Mouse (Mus musculus) left cerebral cortex, postnatal 36 days (tissue): Measurements from ENCODE around the gene Ccdc186. TPM values are rescaled to one million over a fixed set of nuclear protein-coding genes. Genes with fewer than 3 reads are reported as not detected.
A peak's percentile ranks its signal among the peaks of the same experiment; 100 is the strongest.

Source experiments
- DNase-seq, 2 experiments: peaks; one replicate each; pipeline ENCODE4 v3.0.0; 2021 to 2022; ENCODE audit warnings: low spot score in 2 of 2, mixed read lengths in 1 of 2
- intact Hi-C: fragments of 180-260 bp; cut with DNase I; formaldehyde crosslinking; loops from one replicate; pipeline ENCODE4 v1.15.1; 2025
- total RNA-seq, 2 experiments: library from RNA; stranded (reverse); gene quantifications; 2 replicates each; pipeline ENCODE4 v1.2.3; 2021

Gene Ccdc186
- 10 to 100 TPM; 48.3 to 56.6 TPM for total RNA-seq

- peak; percentile 96 to 97 for DNase-seq
- intact Hi-C loops = no loop called here
Observed at GRCm38 (mm10) chr19:56821798-56822447, at the start of gene Ccdc186. Gene Ccdc186, minus strand, starts transcription at chr19:56822190.

GRCm38 (mm10) chr19:56867701-56868100 lies 45.7 kb upstream of the Ccdc186 start:
- DNase-seq = no peak
- intact Hi-C loops = no loop called here

DNA sequence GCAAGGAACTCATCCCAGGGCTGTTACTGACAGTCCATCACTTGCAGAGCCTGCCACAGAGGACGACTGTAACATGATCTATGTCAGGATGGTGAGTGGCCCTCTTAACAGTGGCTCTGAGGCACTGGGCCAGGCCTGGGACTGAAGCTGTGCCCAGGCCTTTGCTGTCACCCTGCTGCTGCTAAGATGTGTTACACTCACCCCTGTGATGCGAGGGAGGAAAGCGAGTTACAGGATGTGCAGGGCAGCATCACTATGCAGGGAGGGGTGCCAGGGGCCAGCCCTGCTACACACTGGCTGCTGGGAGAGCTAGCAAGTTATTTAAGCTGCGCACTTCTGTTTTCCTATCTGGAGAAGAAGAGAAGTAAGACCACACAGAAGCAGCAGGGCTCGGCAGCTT lies 34.5 kb upstream of the Ccdc186 start:
- intact Hi-C loops = no loop called here
- DNase-seq = no peak

DNA sequence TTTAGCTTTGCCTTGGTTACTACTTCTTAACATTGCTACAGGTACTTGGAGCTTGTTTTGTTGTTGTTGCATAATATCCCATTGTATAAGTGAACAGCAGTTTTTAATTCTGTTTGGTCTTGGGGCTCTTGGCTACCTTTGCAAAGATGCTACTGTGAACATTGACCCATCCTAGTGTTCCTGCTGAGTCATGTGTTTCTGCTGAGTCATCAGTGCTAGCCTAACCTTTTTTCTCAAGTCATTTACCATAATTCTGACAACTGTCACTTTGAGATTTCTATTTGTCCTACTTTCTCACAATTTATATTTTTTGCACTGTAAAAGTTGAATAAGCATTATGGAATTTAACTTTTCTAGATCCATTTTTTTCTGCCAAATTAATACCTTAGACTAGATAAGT lies 30.6 kb upstream of the Ccdc186 start:
- intact Hi-C loops = no loop called here
- DNase-seq = no peak

DNA sequence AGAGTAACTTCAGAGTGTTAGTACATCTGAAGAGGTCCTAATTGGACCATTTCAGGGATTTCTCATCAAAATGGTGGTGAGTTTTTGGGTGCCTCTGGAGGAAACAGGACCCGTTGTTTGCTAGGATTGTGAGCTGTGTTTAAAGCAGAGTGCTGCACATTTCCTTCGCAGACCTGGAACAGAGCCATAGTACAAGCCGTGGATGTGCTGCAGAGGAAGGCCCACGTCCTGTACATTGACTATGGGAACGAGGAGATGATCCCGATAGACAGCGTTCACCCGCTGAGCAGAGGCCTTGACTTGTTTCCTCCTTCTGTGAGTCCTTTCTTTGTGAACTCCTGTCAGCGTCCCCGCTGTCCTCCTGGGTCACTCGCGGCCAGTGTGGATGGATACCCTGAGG lies 21.0 kb upstream of the Ccdc186 start:
- intact Hi-C loops = no loop called here
- DNase-seq = no peak

DNA sequence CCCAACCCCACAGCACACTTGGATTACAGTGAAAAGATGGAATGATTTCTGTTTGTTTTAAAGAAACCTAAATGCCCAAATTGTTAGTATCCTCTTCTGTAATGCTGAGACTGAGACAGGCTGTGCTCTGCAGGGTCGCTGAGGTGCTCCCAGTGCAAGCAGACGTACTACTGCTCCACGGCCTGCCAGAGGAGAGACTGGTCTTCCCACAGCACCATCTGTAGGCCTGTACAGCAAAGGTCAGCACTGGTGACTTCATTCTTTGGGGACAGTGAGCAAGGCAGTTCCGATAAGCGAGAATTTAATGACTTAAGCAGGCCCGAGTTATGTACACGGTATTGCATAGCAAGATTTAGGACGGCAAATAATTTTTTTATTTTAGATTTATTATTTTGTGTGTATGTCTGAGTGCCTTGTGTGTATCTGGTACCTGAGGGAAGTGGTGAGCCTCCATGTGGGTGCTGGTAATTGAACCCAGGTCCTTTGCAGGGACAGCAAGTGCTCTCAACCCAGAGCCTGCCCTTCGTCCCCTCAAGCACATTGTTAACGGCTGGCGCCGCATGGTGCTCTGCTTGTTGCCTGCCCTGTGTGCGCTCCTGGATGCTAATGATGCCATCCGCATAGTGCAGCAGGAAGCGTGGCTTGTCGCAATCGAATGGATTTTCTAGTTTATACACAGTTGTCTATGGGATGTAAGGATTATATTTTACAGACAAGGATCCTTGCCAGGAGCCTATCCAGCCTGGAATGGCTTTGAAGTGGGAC lies 17.1 kb upstream of the Ccdc186 start:
- intact Hi-C loops = no loop called here
- no peak for DNase-seq

- DNase-seq = no peak
- intact Hi-C loops = no loop called here
Observed at GRCm38 (mm10) chr19:56835340-56835739, 13.3 kb upstream of the Ccdc186 start.

DNA sequence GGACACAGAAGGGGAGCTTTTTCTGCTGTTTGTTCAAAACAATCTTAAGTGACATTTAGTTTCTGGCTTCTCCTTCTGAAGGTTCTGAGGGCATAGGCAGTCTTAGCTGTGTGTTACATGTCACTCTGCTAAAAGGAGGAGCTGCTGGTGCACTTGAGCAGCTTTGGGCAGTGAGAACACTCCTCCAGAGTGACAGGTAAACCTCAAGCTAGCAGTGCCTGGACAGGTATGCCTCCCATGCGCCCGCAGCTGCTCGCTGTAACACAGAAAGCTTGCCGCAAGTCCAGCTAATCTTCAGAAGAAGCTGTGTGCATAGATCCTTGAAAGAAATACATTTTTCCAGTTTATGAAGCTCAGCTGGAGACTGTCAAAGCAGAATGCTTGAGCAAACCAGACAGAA lies 8.2 kb upstream of the Ccdc186 start:
- no peak for DNase-seq
- intact Hi-C loops = no loop called here

- intact Hi-C loops = no loop called here
- no peak for DNase-seq
Observed at GRCm38 (mm10) chr19:56829267-56829666, 7.3 kb upstream of the Ccdc186 start.

GRCm38 (mm10) chr19:56828305-56828704 lies 6.3 kb upstream of the Ccdc186 start:
- intact Hi-C loops = no loop called here
- DNase-seq = no peak

GRCm38 (mm10) chr19:56826047-56826631 lies 4.1 kb upstream of the Ccdc186 start, which contains the start of gene Tdrd1:
Gene Tdrd1, plus strand, starts transcription at chr19:56826209.
- intact Hi-C loops = no loop called here
- DNase-seq = no peak

DNA sequence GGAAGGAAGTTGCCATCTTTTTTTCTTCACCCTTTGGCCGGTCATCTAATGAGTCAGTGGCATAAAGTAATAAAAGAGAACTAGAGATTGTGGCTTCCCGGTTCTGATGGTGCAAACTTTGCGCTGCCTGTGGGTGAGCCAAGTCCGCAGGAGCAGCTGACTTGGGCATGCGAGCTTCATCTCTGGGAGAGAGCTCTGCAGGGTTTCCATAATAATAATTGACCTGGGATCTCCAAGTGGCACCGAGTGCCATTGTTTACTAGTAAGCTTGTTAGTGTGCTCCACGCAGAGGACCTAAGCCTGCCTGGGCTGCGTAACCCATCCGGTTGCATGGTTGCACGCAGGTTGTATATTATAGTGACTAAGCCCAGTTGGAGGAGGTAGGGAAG lies 452 bp upstream of the Ccdc186 start:
- intact Hi-C loops = no loop called here
- no peak for DNase-seq

GRCm38 (mm10) chr19:56821040-56821797 lies 771 bp downstream of the Ccdc186 start:
- no peak for DNase-seq
- intact Hi-C loops = no loop called here

DNA sequence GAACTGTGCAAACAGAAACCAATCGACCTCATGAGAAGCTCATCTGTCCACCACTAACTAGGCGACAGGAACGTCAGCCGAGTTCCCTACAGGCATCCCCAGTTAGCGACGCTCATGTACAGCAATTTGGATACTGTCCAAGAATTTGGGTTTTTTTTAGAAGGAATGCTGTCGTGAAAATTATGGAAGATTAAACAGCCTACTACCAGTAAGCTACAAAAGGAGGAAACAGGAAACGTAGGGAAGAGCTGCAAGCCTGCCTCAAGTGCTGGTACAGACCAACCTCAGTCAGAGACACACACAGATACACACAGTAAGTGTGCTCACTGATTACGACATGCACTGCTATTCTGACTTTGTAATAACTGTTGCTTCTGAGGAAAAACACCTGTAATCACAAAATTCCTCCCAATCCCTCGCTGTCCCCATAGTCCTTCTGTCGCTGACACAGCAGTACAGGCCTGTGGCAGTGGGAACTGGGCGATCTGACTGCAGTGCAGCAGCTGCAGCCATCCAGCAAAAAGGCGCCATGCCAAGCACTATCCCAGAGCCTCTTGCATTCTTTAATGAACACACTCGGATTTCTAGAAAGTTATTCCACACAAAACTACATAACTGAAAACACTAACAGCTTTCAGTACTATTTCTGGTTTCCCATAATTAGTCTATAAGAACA lies 4.0 kb downstream of the Ccdc186 start:
- intact Hi-C loops = no loop called here
- DNase-seq = peak in 1 of 2 experiments; percentile 21

DNA sequence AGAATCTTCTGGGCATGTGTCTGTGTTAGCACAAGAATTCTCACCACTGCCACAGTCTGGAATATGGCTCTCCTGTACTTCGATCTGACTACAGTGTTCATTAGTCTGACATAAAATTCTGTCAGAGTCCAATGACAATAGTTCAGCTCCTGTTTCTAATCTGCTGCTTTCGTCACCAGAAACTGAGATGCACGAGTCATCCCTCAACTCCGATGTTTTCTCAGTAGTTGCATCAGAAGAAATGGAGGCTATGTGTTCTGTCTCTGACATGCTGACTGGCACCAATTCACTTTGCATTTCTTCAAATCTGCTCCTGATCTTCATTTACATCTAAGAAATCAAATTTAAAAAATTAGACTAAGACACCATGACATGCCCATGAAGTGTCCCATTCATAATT lies 8.6 kb downstream of the Ccdc186 start:
- intact Hi-C loops = no loop called here
- DNase-seq = no peak

- intact Hi-C loops = no loop called here
- peak in 1 of 2 experiments; percentile 27 for DNase-seq
Observed at GRCm38 (mm10) chr19:56811590-56811989, 10.4 kb downstream of the Ccdc186 start.

GRCm38 (mm10) chr19:56810641-56811146 lies 11.3 kb downstream of the Ccdc186 start:
- intact Hi-C loops = no loop called here
- no peak for DNase-seq

DNA sequence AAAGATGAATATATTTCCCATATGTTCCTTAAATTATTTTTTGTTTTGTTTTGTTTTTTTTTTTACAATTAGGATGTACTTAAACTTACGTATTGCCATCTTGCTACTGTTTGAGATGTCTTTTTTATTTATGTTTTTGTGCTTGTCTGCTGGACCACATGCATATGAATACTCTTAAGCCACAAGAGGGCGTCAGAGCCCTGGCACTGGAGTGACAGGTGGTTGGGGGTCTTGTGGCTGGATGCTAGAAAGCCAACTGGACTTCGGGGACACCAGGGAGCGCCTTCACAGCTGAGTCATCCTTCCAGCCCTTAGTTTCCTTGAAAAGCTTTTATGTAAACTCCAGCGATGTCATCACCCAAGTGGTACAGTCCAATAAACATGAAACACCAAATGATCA lies 13.2 kb downstream of the Ccdc186 start:
- intact Hi-C loops = no loop called here
- no peak for DNase-seq

DNA sequence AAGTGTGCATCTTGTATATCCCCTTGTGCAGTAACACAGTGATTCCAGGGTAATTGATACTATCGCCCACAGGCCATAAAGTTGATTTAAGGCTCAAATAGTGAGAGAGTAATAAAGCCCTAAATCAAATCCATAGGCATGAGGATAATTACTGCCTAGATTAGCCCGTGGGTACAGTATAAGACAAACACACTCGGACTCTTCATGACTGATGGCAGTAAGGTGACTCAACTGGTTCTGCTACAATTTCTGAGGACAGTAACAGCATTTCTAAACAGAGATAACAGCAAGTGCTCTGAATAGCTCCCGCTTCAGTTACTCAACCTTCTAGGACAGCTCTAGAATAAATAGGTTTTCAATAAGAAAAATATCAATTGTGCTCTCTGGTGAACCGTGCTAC lies 14.9 kb downstream of the Ccdc186 start:
- intact Hi-C loops = no loop called here
- DNase-seq = no peak

DNA sequence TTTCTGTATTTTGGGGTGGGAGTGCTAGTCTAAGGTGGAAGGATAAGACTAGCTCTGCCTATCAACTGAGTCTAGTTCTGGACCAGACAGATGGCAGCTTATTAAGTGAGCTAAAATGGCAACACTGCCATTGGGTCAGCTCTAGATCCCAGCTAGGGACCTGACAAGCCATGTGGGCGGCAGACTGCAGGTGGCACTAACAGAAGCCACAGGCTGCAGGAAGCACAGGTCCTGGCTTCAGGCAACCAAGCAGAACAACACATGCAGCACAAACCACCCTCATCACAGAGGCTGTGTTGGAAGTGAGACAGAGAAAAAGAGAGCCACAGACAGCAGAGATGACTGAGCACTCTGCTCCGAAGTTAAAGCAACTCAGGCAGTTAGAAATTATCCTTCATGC lies 16.6 kb downstream of the Ccdc186 start:
- intact Hi-C loops = no loop called here
- DNase-seq = no peak
